Mouse (Mus musculus) CH12.LX (cell line): ENCODE measurements around the gene Hvcn1. TPM values are rescaled to one million over a fixed set of nuclear protein-coding genes. Genes with fewer than 3 reads are reported as not detected.

Experiments
- DNase-seq: peaks from one replicate; pipeline ENCODE4 v3.0.0-alpha.2; 2013; ENCODE audit errors: extremely low read depth
- H3K27ac ChIP-seq: 2 replicates; pipeline ENCODE4 v1.5.1; 2012; ENCODE audit warnings: low read depth, mild to moderate bottlenecking, control low read depth, moderate library complexity; ENCODE audit not compliant: insufficient read depth
- H3K27me3 ChIP-seq: replicated peaks from 2 replicates; pipeline ENCODE3; 2012; ENCODE audit warnings: inconsistent platforms
- H3K36me3 ChIP-seq, 2 experiments: replicated peaks in 1 of 2; 2 replicates each; pipeline versions ENCODE3 to v1.6.1; 2012; ENCODE audit warnings: inconsistent platforms in 1 of 2, low read length in 1 of 2, mild to moderate bottlenecking in 1 of 2, mixed read lengths in 1 of 2, moderate library complexity in 1 of 2; ENCODE audit not compliant: control insufficient read depth in 1 of 2, insufficient read depth in 1 of 2
- H3K4me1 ChIP-seq, 2 experiments: 2 replicates each; pipeline ENCODE4 v1.6.1; 2012; ENCODE audit warnings: inconsistent platforms in 1 of 2, moderate library complexity in 1 of 2; ENCODE audit not compliant: insufficient read depth in 2 of 2, control insufficient read depth in 1 of 2
- H3K4me2 ChIP-seq: 2 replicates; pipeline ENCODE4 v1.6.1; 2012; ENCODE audit warnings: low read depth, mild to moderate bottlenecking, control low read depth; ENCODE audit not compliant: poor library complexity, insufficient read depth, severe bottlenecking
- H3K4me3 ChIP-seq, 3 experiments: fragments of 150-350 bp in 1 of 3; sonication (generic) in 1 of 3; replicated peaks in 1 of 3; 2 replicates each; pipeline versions ENCODE3 to v1.5.1; 2011 to 2012; ENCODE audit warnings: low read depth in 2 of 3, low read length in 2 of 3, mild to moderate bottlenecking in 2 of 3, moderate library complexity in 2 of 3, control low read depth in 1 of 3, improper control_type of control experiment in 1 of 3, inconsistent platforms in 1 of 3, mixed read lengths in 1 of 3; ENCODE audit not compliant: poor library complexity in 1 of 3
- H3K79me2 ChIP-seq: replicated peaks from 2 replicates; pipeline ENCODE4 v1.6.1; 2012; ENCODE audit warnings: mild to moderate bottlenecking, moderate library complexity; ENCODE audit not compliant: control insufficient read depth, poor library complexity, insufficient read depth, severe bottlenecking; ENCODE audit errors: extremely low read depth
- H3K9ac ChIP-seq: 2 replicates; pipeline ENCODE4 v1.6.1; 2012; ENCODE audit warnings: low read depth, mild to moderate bottlenecking, control low read depth, moderate library complexity; ENCODE audit not compliant: insufficient read depth
- H3K9me3 ChIP-seq: replicated peaks from 2 replicates; pipeline ENCODE3; 2012; ENCODE audit warnings: low read length, inconsistent platforms, mixed read lengths
- BHLHE40 ChIP-seq: IDR thresholded peaks from 2 replicates; pipeline ENCODE4 v1.6.1; 2011; ENCODE audit warnings: mild to moderate bottlenecking, low read depth, low read length, improper control_type of control experiment
- CHD1 ChIP-seq: IDR thresholded peaks from 2 replicates; pipeline ENCODE4 v1.6.1; 2012; ENCODE audit warnings: low read depth, low read length, improper control_type of control experiment, inconsistent platforms
- CHD2 ChIP-seq: IDR thresholded peaks from 2 replicates; pipeline ENCODE4 v1.6.1; 2011; ENCODE audit warnings: low read length, improper control_type of control experiment
- CTCF ChIP-seq, 2 experiments: IDR thresholded peaks in 1 of 2; conservative IDR thresholded peaks in 1 of 2; 2 replicates each; pipeline ENCODE4 v1.5.1; 2011 to 2012; ENCODE audit warnings: low read depth in 2 of 2, low read length in 2 of 2, improper control_type of control experiment in 1 of 2, inconsistent platforms in 1 of 2, mild to moderate bottlenecking in 1 of 2, moderate library complexity in 1 of 2
- E2F4 ChIP-seq: IDR thresholded peaks from 2 replicates; pipeline ENCODE4 v1.6.1; 2011; ENCODE audit warnings: low read depth, low read length, improper control_type of control experiment; ENCODE audit not compliant: insufficient replicate concordance
- ELF1 ChIP-seq: IDR thresholded peaks from 2 replicates; pipeline ENCODE4 v1.6.1; 2014; ENCODE audit warnings: low read depth, mild to moderate bottlenecking, inconsistent platforms, low read length, improper control_type of control experiment
- EP300 ChIP-seq: IDR thresholded peaks from 2 replicates; pipeline ENCODE4 v1.6.1; 2011; ENCODE audit warnings: low read length, improper control_type of control experiment
- ETS1 ChIP-seq: conservative IDR thresholded peaks from 2 replicates; pipeline ENCODE4 v1.6.1; 2012; ENCODE audit warnings: low read depth, mild to moderate bottlenecking, inconsistent platforms, low read length, improper control_type of control experiment, moderate library complexity
- GABPA ChIP-seq: IDR thresholded peaks from 2 replicates; pipeline ENCODE4 v1.6.1; 2012; ENCODE audit warnings: low read depth, low read length, improper control_type of control experiment, inconsistent platforms; ENCODE audit not compliant: insufficient replicate concordance
- HCFC1 ChIP-seq: IDR thresholded peaks from 2 replicates; pipeline ENCODE4 v1.6.1; 2012; ENCODE audit warnings: low read depth, mild to moderate bottlenecking, inconsistent platforms, low read length, improper control_type of control experiment
- IRF4 ChIP-seq: IDR thresholded peaks from 2 replicates; pipeline ENCODE4 v1.6.1; 2014; ENCODE audit warnings: low read depth, mild to moderate bottlenecking, inconsistent platforms, low read length, improper control_type of control experiment
- JUN ChIP-seq: IDR thresholded peaks from 2 replicates; pipeline ENCODE4 v1.6.1; 2011; ENCODE audit warnings: low read depth, mild to moderate bottlenecking, low read length, improper control_type of control experiment, moderate library complexity; ENCODE audit not compliant: insufficient read depth
- JUND ChIP-seq: conservative IDR thresholded peaks from 2 replicates; pipeline ENCODE4 v1.6.1; 2011; ENCODE audit warnings: low read depth, low read length, improper control_type of control experiment
- KAT2A ChIP-seq: IDR thresholded peaks from 2 replicates; pipeline ENCODE4 v1.6.1; 2012; ENCODE audit warnings: low read length, improper control_type of control experiment, inconsistent platforms; ENCODE audit not compliant: insufficient replicate concordance
- MAFK ChIP-seq: IDR thresholded peaks from 2 replicates; pipeline ENCODE4 v1.6.1; 2011; ENCODE audit warnings: low read length, improper control_type of control experiment; ENCODE audit not compliant: insufficient replicate concordance
- MAX ChIP-seq: IDR thresholded peaks from 2 replicates; pipeline ENCODE4 v1.6.1; 2011; ENCODE audit warnings: low read length, improper control_type of control experiment
- MAZ ChIP-seq: IDR thresholded peaks from 2 replicates; pipeline ENCODE4 v1.6.1; 2012; ENCODE audit warnings: low read depth, mild to moderate bottlenecking, inconsistent platforms, low read length, improper control_type of control experiment, moderate library complexity
- MEF2A ChIP-seq: IDR thresholded peaks from 2 replicates; pipeline ENCODE4 v1.6.1; 2014; ENCODE audit warnings: low read depth, mild to moderate bottlenecking, inconsistent platforms, low read length, improper control_type of control experiment, borderline replicate concordance
- MXI1 ChIP-seq: IDR thresholded peaks from 2 replicates; pipeline ENCODE4 v1.6.1; 2011; ENCODE audit warnings: mild to moderate bottlenecking, low read depth, low read length, improper control_type of control experiment
- MYC ChIP-seq: IDR thresholded peaks from 2 replicates; pipeline ENCODE4 v1.6.1; 2011; ENCODE audit warnings: low read depth, mild to moderate bottlenecking, improper control_type of control experiment, low read length
- NELFE ChIP-seq: IDR thresholded peaks from 2 replicates; pipeline ENCODE4 v1.6.1; 2011; ENCODE audit warnings: low read depth, low read length, improper control_type of control experiment
- NRF1 ChIP-seq: IDR thresholded peaks from 2 replicates; pipeline ENCODE4 v1.6.1; 2014; ENCODE audit warnings: low read depth, mild to moderate bottlenecking, inconsistent platforms, low read length, improper control_type of control experiment, moderate library complexity
- PAX5 ChIP-seq: IDR thresholded peaks from 2 replicates; pipeline ENCODE4 v1.6.1; 2012; ENCODE audit warnings: low read length, inconsistent platforms, mixed read lengths
- POLR2A ChIP-seq: IDR thresholded peaks from 2 replicates; pipeline ENCODE4 v1.6.1; 2011; ENCODE audit warnings: low read depth, mild to moderate bottlenecking, improper control_type of control experiment, low read length
- POLR2AphosphoS2 ChIP-seq: IDR thresholded peaks from 2 replicates; pipeline ENCODE4 v1.6.1; 2011; ENCODE audit warnings: low read depth, low read length, improper control_type of control experiment
- RAD21 ChIP-seq: IDR thresholded peaks from 2 replicates; pipeline ENCODE4 v1.6.1; 2011; ENCODE audit warnings: low read depth, mild to moderate bottlenecking, low read length, improper control_type of control experiment, moderate library complexity
- RCOR1 ChIP-seq: conservative IDR thresholded peaks from 2 replicates; pipeline ENCODE4 v1.6.1; 2012; ENCODE audit warnings: low read depth, mild to moderate bottlenecking, inconsistent platforms, low read length, improper control_type of control experiment
- SIN3A ChIP-seq: IDR thresholded peaks from 2 replicates; pipeline ENCODE4 v1.6.1; 2012; ENCODE audit warnings: low read length, improper control_type of control experiment, inconsistent platforms
- SMC3 ChIP-seq: IDR thresholded peaks from 2 replicates; pipeline ENCODE4 v1.6.1; 2011; ENCODE audit warnings: low read depth, low read length, improper control_type of control experiment
- TBP ChIP-seq: conservative IDR thresholded peaks from 2 replicates; pipeline ENCODE4 v1.6.1; 2011; ENCODE audit warnings: low read depth, low read length, improper control_type of control experiment
- TCF12 ChIP-seq: IDR thresholded peaks from 2 replicates; pipeline ENCODE4 v1.6.1; 2014; ENCODE audit warnings: low read depth, mild to moderate bottlenecking, inconsistent platforms, low read length, improper control_type of control experiment
- UBTF ChIP-seq: IDR thresholded peaks from 2 replicates; pipeline ENCODE4 v1.6.1; 2012; ENCODE audit warnings: low read depth, mild to moderate bottlenecking, inconsistent platforms, low read length, improper control_type of control experiment, moderate library complexity
- USF1 ChIP-seq: IDR thresholded peaks from 2 replicates; pipeline ENCODE4 v1.6.1; 2014; ENCODE audit warnings: low read depth, mild to moderate bottlenecking, inconsistent platforms, low read length, improper control_type of control experiment
- USF2 ChIP-seq: conservative IDR thresholded peaks from 2 replicates; pipeline ENCODE4 v1.6.1; 2011; ENCODE audit warnings: low read depth, low read length, improper control_type of control experiment
- ZC3H11A ChIP-seq: IDR thresholded peaks from 2 replicates; pipeline ENCODE4 v1.6.1; 2012; ENCODE audit warnings: low read depth, mild to moderate bottlenecking, inconsistent platforms, low read length, improper control_type of control experiment
- ZKSCAN1 ChIP-seq: IDR thresholded peaks from 2 replicates; pipeline ENCODE4 v1.6.1; 2012; ENCODE audit warnings: low read depth, inconsistent platforms, low read length, improper control_type of control experiment, borderline replicate concordance
- ZMIZ1 ChIP-seq: IDR thresholded peaks from 2 replicates; pipeline ENCODE4 v1.6.1; 2012; ENCODE audit warnings: low read depth, mild to moderate bottlenecking, inconsistent platforms, low read length, improper control_type of control experiment
- ZNF384 ChIP-seq: IDR thresholded peaks from 2 replicates; pipeline ENCODE4 v1.6.1; 2012; ENCODE audit warnings: low read depth, low read length, improper control_type of control experiment, inconsistent platforms
- dilution Hi-C: fragments of 300-500 bp; cut with MboI; formaldehyde crosslinking; loops from 2 replicates; pipeline ENCODE4 v1.14.3; 2020; ENCODE audit warnings: low sequenced_read_pairs; ENCODE audit not compliant: extremely low pct_unique_long_range_greater_than_20kb, extremely low pct_ligation_motif_present
- in situ Hi-C: fragments of 300-500 bp; cut with MboI; formaldehyde crosslinking; loops from 3 replicates; pipeline ENCODE4 v1.14.3; 2019; ENCODE audit warnings: low sequenced_read_pairs, low pct_ligation_motif_present, low pct_unique_long_range_greater_than_20kb, mixed read lengths
- polyA plus RNA-seq: library from polyadenylated mRNA; unstranded; fragments of >175 nt; gene quantifications from 2 replicates; pipeline ENCODE4 v1.2.1, GENCODE M21; 2012; ENCODE audit warnings: low read depth; ENCODE audit not compliant: insufficient read length
- total RNA-seq, 2 experiments: library from RNA; depleted of rRNA; stranded (reverse); fragments of 300-350 nt in 1 of 2; fragments of >200 nt in 1 of 2; gene quantifications; 2 replicates each; pipeline ENCODE4 v1.2.3; 2012 to 2014

The Hvcn1 gene
- total and polyA plus RNA-seq, 3 experiments = 143 to 159 (median 156) TPM

- Histone ChIP-seq H3K79me2 (no peaks in the 10 kb centered on the region), H3K4me3 (no peak overlapping the region), H3K4me2 (no peak overlapping the region), H3K9me3 (no peaks in the 10 kb centered on the region), H3K4me1 (peaks cover 5 to 47% of the 10 kb centered on the region in 2 experiments; a peak in 2 of 4 replicates), H3K36me3 (peaks cover 5 to 10% of the 10 kb centered on the region in 2 experiments), H3K9ac (0 out of 2 replicates have a peak overlapping the region, but pooled peaks have one; percentile 3), H3K27me3 (no peaks in the 10 kb centered on the region), H3K27ac (no peak overlapping the region)
- DNase-seq = no peak
- in situ Hi-C loops = loop anchor here (25.0 kb wide), 1 partner anchor 128 kb away; the partner anchor contains the start of gene Ccdc63
- no peak for TF ChIP-seq ETS1
- TF ChIP-seq SMC3 = peak; percentile 57
- no peak for TF ChIP-seq POLR2AphosphoS2
- TF ChIP-seq ELF1 = no peak
- TF ChIP-seq KAT2A = no peak
- no peak for TF ChIP-seq CHD2
- TF ChIP-seq HCFC1 = no peak
- no peak for TF ChIP-seq SIN3A
- no peak for TF ChIP-seq UBTF
- TF ChIP-seq CHD1 = no peak
- TF ChIP-seq JUND = no peak
- no peak for TF ChIP-seq MXI1
- no peak for TF ChIP-seq PAX5
- TF ChIP-seq RCOR1 = no peak
- no peak for TF ChIP-seq IRF4
- TF ChIP-seq NELFE = no peak
- TF ChIP-seq MEF2A = no peak
- TF ChIP-seq MYC = no peak
- TF ChIP-seq POLR2A = no peak
- TF ChIP-seq TCF12 = no peak
- TF ChIP-seq MAX = 0 out of 2 replicates have a peak, but pooled peaks have one; percentile 35
- TF ChIP-seq RAD21 = peak; percentile 57
- TF ChIP-seq USF1 = no peak
- no peak for TF ChIP-seq ZNF384
- TF ChIP-seq ZKSCAN1 = no peak
- no peak for TF ChIP-seq ZMIZ1
- no peak for TF ChIP-seq TBP
- TF ChIP-seq GABPA = no peak
- TF ChIP-seq NRF1 = no peak
- no peak for TF ChIP-seq EP300
- TF ChIP-seq MAZ = 0 out of 2 replicates have a peak, but pooled peaks have one; percentile 29
- no peak for TF ChIP-seq E2F4
- no peak for TF ChIP-seq MAFK
- no peak for TF ChIP-seq ZC3H11A
- TF ChIP-seq BHLHE40 = 0 out of 2 replicates have a peak, but pooled peaks have one; percentile 11
- TF ChIP-seq JUN = no peak
- TF ChIP-seq CTCF (conservative IDR thresholded peaks at IDR 0.05 in 1 of 2, IDR thresholded peaks at IDR 0.05 in 1 of 2; ENCODE audit: low read depth in 2 of 2, low read length in 2 of 2) = peak in 1 of 2 experiments; percentile 75; a peak in 2 of 4 replicates
- TF ChIP-seq USF2 = no peak
- dilution Hi-C loops = no loop called here
Measured at GRCm38 (mm10) chr5:122265187-122265586, 58.6 kb downstream of the Hvcn1 start.
